Mouse (Mus musculus) urinary bladder, postnatal 4 days (tissue): ENCODE measurements around the gene Nfat5.
A peak's percentile ranks its signal among the peaks of the same experiment; 100 is the strongest.

Experiments
- DNase-seq, 2 experiments: peaks; one replicate each; pipeline ENCODE4 v3.0.0; 2021 to 2022; ENCODE audit warnings: low spot score in 2 of 2

The Nfat5 gene

DNA sequence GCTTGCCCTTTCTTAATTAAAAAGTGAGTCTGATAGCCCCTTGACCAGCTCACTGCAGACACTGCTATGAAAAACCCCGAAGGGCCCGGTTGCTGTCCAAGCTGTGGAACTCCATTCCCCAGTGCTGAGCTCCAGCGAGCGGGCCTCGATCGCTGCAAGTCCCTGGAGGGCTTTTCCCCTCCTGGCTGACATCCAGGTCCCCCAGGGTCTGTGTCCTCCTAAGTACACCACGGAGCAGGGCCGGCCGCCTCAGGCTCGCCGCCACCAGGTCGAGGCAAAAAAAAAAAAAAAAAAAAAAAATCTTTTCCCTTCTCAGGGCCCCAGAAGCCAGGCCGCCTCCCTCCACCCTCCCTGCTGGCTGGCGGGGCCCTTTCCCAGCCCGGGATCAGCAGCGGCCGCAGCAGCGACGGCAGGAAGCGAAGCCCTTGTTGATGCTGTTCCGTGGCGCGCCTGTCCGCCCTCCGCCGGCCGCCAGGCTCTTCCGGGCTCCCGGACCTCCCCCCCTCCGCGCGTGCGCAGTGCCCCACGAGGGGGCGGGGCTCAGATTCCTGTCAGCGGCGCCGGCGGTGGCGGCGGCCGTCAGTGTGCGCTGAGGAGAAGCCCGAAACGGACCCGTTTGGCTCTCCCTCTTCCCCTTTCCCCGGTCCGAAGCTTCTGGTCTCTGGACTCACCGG is at the start of gene Nfat5:
Nfat5 (plus strand) TSS at position 543 of the 674 bp plus-strand sequence.
- DNase-seq = peak; percentile 94 to 98

DNA sequence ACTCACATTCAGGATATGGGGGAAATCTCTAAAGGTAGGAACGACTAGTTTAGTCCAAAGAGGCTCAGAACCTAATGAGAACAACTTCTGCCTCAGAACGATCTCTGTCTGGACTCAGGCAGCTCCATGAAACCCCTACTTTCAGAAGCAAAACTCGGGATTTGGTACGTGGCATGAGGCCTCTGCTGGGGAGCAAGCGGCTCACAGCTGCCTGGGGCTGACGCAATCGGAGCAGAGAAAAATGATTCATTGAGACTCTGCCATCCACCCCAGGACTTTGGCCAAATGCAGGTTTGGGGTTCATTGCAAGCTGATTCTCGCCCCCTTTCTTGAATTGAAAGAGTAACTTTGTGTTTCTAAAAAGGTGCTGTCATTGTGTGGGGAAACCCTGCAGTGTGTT is 49.1 kb upstream of the Nfat5 start:
- no peak for DNase-seq

DNA sequence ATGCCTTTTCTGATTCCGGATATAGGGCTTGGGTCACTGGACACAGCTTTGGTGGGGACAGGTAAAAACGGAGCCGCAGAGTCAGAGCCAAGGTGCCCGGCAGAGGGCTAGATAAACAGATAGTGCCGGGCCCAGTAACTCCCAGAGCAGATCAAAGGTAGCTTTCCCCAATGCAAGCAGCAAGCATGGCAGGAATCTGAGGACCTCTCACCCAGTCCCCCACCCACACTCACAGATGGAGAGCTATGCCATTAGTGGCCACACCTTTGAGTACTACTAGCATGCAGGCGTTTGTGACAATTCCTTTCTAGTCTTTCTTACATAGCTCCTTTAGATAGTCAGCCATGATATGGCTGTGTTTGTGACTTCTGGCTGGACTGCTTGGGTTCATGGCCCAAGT is 44.8 kb upstream of the Nfat5 start:
- DNase-seq = peak in 1 of 2 experiments; percentile 35

DNA sequence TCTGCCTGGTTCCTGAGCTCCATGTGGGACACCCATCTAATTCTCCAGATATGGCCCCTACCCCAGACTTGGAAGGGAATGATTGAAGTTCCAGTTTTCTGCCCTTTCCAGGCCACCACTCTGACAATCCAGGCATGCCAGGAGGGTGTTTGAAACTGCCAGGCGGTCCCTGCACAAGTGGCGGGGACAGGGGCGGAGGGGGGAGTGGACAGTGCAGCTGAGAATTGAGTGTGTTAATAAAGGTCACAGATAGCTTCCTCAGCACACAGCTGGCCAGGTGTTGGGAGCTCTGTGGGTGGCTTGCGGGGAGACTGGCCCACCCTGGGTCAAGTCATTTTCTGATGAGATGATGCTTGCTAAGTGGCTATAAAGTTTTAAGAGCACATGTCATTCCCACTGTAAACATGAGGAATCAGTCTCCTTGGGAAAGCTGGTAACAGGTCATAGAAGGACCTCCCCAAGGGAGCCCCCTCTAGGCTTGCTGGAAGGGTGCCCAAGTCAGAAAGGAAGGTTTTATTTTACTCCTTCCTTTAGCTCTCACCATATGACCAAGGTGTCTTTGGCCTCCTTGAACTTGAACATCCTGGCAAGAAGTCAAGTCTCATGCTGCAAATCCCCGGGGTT is 41.7 kb upstream of the Nfat5 start:
- DNase-seq = no peak

DNA sequence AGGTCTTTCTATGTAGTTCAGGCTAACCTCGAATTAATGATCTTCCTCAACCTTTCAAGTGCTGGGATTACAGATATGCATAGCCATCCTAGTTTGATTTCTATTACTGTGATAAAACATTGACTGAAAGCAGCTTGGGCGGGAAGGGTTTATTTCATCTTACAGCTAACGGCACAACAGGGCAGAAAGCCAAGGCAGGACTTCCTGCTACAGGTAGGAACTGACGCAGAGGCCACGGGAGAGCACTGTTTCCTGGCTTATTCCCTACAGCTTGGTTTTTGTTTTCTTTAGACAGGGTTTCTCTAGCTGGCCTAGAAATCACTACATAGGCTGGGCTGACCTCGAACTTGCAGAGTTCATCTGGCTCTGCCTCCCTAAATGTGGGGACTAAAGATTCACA is 40.1 kb upstream of the Nfat5 start:
- no peak for DNase-seq

DNA sequence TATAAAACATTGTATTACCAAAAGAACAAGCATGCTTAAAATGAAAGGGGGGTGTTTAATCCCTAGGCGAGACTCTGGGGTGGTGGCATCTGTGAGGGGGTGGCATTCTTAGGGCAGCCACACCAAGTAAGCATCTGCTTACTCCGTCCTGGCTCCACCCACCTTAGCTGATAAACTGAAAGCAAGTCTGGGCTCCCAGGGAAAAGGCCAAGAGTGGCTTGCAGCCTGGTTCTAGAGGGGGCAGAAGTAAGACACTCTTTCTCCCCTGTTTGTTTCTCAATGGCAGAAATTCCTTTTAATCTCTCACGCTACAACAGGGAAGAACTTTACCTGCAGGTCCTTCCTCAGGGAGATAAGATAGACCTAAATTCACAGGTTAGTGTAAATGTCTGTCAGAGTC is 38.9 kb upstream of the Nfat5 start:
- DNase-seq = no peak

DNA sequence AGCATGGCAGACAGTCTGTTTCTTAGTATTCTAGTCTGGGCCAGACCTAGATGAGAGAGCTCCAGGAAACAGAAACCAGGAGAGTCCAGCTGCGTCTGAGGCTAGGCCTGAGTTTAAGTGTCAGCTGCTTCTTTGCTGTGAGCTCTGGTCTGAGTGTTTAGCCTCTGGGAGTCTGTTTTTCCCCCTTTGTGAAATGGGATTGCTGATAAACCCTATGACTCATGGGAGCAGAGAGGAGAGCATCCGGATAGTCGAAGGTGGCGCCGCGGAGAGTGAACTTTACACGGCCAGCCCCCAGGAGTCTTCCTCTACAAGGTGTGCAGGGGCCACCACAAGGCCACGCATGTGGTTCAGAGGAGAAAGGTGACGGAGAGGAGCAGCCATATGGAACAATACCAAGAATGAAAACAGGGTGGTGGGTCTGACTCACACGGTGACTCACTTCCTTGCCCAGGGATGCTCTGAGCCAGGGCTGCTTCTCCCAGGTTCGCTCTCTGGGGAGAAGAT is 38.3 kb upstream of the Nfat5 start:
- DNase-seq = peak in 1 of 2 experiments; percentile 24

DNA sequence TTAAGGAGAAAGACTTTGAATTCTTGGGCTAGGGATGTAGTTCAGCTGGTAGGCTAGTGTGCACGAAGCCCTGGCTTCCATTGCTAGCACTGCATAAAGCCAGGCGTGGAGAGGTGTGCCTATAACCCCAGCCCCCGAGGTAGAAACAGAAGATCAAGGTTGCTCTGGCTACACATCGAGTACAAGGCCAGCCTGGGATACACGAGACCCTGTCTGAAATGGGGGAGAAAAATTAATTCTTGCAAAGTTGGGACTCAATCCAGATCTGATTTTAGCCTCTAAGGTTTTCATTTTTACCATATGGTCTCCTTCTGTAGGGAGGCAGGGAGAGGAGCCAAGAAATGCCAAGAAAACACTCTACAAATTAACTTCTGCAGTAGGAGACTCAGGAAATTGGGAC is 36.0 kb upstream of the Nfat5 start:
- DNase-seq = no peak

DNA sequence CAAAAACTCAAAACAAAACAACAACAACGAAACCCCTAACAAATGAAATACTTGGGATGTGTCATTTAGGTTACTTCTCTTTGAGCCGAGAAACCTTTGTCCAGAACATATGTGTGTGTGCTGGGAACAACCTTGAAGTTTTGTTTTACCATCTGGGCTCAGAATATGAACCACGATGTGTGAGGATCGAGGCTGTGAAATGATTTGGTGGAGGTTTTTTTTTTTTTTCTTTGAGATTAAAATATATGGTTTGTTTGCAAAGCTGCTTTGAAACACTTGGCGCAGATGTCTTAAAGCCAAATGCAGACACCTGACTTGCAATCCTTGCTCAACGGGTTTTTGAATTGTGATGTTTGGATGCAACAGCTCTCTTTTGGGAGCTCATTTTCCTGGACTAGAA is 33.1 kb upstream of the Nfat5 start:
- DNase-seq = no peak

DNA sequence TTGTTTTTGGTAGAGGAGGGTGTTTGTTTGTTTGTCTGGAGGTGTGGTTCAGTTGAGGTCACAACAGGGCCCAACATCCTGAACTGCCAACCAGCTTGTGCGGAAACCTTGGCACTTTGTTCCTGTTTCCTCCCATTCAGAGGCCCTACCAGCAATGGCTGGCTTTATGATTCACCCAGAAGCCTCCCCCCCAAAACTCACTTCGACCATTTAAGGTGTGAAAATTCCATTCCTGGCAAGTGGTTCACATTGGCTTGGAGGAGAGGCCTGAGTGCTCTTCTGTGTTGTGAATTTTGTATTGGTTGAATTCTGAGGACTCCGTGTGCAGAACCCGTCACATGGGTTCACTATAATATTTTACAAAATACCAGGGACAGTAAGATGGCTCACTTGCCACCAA is 32.1 kb upstream of the Nfat5 start:
- no peak for DNase-seq

DNA sequence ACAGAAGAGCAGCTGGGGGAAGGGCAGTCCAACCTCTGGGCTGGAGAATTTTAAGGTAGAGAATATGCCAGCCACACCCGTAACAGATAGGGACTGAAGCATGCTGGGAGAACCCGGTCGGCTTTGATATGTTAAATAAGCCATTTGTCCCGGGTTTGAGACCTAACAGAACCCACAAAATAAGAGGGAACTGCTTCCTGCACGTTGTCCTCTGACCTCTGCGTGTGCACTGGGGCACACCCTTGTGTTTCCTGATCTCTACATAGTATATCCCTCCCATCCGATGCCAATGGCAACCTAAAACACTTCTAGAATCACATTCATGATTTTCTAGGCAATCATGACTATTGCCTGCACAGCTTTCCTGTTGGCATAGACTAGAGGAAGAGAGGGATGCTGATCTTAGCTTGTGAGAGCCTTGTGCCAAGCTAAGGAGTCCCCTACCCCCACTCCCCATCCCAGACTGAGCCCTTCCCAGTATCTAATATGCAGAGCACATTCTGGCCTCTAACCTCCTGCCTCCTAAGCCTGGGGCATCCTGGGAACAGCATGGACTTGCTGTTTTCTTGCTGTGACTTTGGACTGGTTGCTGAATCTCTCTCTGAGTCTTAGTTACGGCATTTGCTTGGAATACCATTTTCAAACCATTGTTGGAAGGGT is 31.1 kb upstream of the Nfat5 start:
- no peak for DNase-seq

DNA sequence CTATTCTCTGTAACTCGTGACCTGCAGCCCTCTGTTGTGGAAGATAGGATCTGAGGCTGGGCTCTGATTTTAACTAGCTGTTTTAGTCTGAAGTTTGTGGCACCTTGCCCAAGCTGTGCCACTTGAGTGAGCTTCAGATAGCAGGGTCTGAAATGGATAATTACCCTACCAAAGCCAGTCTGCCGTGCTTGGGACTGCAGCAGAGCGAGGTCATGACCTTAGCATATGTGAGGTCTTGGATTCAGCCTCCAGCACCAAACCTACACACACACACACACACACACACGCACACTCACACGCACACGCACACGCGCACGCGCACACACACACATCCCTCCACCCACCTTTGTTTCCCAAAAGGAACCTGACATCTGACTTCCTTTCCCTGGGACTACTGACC is 27.5 kb upstream of the Nfat5 start:
- no peak for DNase-seq

DNA sequence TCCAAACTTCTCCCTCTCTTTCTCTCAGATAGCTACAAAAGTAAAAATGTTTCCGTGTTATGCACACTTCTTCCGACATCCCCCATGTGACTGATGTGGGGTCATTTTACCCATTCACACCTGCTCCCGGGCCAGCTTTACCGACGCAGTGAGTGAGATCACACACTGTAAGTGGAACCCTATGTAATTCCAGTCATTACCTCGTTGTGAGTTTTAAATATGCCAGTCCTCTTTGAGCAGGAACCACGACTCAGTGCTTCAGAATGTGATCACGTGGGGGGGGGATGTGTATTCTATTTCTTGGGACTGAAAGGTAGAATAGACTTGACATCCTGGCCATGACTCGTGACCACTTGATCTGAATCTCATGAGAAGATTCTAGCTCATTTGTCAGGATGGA is 24.8 kb upstream of the Nfat5 start:
- no peak for DNase-seq

DNA sequence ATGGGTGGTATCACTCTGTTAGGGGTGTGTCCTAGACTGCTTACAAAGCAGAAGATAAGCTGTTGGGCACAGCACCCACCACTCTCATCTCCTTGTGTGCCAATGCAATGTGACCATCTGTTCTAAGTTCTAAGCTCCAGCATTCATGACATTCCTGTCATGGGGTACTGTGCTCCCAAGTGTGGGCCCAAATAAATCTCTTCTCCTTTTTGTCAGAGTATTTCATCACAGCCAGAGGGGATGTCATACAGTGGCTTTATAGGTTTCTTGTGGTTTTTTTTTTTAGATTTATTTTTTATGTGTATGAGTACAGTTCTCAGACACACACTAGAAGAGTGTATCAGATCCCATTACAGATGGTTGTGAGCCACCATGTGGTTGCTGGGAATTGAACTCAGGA is 24.1 kb upstream of the Nfat5 start:
- DNase-seq = no peak

DNA sequence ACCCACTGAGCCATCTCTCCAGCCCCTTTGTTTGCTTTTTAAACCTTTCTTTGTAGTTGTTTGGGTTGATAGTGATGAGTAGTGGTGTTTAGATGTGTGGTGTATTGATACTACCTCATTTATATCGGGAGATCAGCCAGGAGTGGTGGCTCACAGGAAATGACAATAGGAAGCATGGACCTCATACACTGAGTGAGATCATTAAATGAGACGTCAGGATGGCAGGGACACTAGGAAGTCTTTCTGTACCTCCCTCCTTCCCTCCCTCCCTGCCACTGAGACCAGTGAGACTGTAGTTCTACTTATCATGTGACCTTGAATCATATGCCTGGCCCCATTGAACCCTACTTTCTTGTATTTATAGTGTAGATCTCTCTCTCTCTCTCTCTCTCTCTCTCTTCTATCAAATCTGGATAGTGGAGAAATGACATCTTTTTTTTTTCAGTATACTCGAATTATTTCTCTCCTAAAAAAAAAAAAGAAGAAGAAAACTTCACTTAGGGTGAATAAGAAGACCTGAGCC is 23.6 kb upstream of the Nfat5 start:
- no peak for DNase-seq

DNA sequence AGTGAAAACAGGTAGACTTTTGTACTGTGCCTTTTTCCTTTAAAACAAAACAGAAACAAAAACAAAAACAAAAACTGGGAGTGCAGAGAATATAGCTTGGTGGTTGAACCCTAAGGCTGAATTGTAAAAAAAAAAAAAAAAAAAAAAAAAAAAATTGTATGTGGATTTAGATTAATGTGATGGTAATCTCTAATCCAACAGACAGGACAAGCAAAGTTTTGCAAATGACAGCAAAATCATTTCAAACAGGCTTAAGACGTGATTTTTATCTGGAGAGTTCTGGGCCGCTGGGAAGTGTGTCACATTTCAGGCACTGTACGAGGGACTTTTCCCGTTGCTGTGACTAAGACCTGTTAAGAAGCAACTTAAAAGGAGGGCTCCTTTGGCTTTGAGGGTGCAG is 23.0 kb upstream of the Nfat5 start:
- no peak for DNase-seq

DNA sequence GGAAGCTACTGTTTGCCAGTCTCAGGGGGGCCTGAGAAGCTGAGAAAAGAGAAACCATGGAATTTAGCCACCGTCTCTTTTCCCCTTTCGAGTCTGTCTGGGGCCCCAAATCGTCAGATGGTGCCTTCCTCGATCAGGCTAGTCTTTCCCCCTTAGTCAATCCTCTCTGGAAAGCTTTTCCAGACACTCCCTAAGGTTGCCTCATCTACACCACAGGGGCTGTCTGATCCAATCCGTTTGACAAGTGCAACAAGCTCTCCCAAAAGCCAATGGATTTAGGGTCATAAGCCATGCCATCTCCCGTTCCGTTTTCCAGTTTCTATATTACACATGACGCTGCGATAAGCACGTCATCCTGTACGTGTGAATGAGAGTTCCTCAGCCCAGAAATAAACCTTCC is 22.5 kb upstream of the Nfat5 start:
- no peak for DNase-seq

DNA sequence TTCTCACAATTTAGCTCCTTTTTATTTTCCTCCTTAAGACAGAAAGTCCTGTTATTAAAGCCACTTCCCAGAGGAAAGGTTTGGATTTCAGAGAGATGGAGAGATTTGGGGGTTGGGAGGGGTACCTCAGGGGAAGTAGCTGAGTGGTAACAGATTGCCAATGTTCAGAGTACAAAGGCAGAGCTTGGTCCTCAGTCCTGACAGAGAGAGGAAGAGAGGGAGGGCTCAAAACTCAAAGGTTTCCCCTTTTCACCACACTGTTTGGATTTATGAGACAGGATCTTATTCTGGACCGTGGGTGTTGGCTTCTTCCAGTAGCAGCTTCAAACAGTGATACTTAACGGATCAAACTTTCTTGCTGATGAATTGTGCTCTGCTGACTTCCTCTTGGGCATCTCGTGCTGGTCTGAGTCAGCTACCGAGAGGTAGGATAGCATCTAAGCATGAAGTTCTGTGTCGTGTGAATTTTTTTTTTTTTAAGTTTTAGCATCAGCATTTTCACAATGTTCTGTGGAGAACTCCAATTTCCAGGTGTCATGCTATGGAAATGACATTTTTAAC is 15.9 kb upstream of the Nfat5 start:
- no peak for DNase-seq

DNA sequence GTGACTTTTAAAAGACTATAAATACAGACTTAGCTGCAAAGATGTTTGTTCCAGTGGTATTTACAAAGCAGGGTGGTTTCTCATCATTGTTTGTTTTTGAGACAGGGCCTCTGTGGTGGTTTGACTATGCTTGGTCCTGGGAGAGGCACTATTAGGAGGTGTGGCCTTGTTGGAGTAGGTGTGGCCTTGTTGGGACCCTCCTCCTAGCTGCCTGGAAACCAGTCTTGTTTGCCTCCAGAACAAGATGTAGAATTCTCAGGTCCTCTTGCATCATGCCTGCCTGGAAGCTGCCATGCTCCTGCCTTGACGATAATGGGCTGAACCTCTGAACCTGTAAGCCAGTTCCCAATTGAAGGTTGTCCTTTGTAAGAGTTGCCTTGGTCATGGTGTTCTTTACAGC is 14.7 kb upstream of the Nfat5 start:
- DNase-seq = no peak

DNA sequence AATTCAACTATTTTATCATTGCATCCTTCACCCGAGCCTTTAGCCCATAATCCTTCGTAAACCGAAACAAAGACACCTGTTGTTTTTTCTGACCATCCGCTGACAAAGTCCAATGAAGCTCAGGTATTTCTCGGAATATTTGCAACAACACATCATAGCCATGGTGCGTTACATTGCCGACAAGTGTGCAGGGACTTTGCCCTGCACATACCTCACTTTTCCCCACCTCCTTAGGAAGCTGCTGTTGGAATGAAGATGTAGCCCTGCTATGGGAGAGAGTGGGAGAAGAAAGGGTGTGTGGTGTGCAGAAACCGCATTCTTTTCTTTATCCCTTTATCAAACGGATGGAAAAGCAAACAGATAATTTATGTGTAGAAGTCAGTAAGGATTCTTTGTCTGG is 6.6 kb upstream of the Nfat5 start:
- no peak for DNase-seq

DNA sequence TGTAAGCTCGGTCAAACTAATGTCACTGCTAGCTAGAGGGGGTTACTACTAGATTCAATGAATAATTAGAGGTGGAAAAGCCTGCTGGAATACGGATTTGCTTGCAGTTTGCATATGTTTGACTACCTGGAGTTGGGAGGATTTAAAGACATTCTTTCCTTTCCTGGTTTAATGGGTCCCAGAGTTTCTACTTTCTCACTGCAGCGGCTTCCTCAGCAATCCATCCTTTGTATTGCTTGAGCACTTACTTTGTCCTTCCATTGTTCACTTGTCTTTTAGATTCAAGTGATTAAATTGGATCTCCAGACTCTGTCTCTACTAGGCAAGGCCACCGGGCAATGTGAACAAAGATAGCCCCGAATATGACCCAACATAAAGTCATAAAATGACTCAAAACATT is 5.7 kb upstream of the Nfat5 start:
- DNase-seq = no peak

DNA sequence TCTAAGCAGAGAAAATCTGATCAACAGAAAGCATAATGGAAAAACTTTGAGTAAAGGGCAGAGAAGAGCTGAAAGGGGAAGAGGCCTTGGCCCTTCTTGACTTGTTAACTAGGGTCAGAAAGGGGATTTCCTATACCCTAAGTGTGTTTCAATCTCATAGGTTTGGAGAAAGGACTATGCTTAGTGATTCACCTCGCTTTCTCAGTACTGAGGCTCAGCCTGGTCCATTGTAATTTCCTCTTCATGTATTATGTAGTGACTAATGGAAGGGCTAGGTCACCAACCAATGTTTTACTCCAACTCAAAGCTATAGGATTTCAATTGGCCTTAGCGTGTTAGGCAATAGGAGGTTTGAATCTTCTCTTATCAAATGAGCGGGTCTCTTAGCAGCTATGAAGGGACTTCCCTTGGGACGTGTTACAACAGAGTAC is 2.1 kb upstream of the Nfat5 start:
- no peak for DNase-seq
